Mouse (Mus musculus) ES-Bruce4 (cell line): ENCODE measurements around the gene Mtus2.

Experiments used
- CTCF ChIP-seq: IDR thresholded peaks from one replicate; pipeline ENCODE4 v1.8.1; 2011; ENCODE audit warnings: low read depth, low read length
- EP300 ChIP-seq: IDR thresholded peaks from 2 replicates; pipeline ENCODE4 v1.6.1; 2011; ENCODE audit warnings: low read depth, low read length; ENCODE audit not compliant: insufficient read depth

DNA sequence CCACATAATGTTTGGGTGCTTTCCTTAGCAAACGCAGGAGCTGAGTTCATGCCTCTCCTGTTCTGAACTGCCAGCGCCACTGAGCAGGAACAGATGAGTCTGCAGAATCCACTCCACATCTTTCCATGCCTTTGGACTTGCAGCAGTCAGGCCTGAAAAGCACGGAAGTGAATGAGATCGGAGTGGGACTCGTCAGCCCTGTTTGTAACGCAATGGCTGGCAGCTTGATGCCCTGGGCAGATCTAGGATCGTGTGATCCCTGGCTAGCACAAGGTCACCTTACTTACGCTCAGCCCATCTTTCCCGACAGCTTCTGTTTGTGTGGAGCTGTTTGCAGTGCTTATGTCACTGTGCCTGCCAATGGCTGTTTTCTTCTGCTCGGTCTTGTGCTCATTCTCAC, 137.5 kb downstream of the Mtus2 start:
- TF ChIP-seq CTCF, result no peak
- no peak for TF ChIP-seq EP300
